Mouse (Mus musculus): ENCODE measurements at regions not wholly inside any gene's neighbourhood (a gene's known extent, or its start where the extent isn't known, plus 50 kb on each side); places are given as distances from the start of the nearest gene placed in this dataset.
A peak's percentile ranks its signal among the peaks of the same experiment; 100 is the strongest.

- DNase-seq (ENCODE audit: low spot score in 2 of 2), result no peak
Measured at GRCm38 (mm10) chr9:78881307-78881790, 266.0 kb downstream of the Cd109 start.

- DNase-seq (ENCODE audit: low spot score in 2 of 2), result no peak
Measured at GRCm38 (mm10) chr9:78903211-78903610, 287.9 kb downstream of the Cd109 start.

GRCm38 (mm10) chr9:78917336-78917735 lies 302.0 kb downstream of the Cd109 start:
- no peak for DNase-seq (ENCODE audit: low spot score in 2 of 2)

GRCm38 (mm10) chr9:78925977-78926593 lies 310.7 kb downstream of the Cd109 start:
- no peak for DNase-seq (ENCODE audit: low spot score in 2 of 2)

- DNase-seq (ENCODE audit: low spot score in 2 of 2), result peak in 1 of 2 experiments; percentile 6
Measured at GRCm38 (mm10) chr9:78941648-78942047, 326.3 kb downstream of the Cd109 start.

- DNase-seq (ENCODE audit: low spot score in 2 of 2), result no peak
Measured at GRCm38 (mm10) chr9:78964813-78965212, 349.5 kb downstream of the Cd109 start.

- no peak for DNase-seq (ENCODE audit: low spot score in 2 of 2)
Measured at GRCm38 (mm10) chr9:78965226-78965950, 350.0 kb downstream of the Cd109 start.

GRCm38 (mm10) chr9:78971731-78972130 lies 356.4 kb downstream of the Cd109 start:
- no peak for DNase-seq (ENCODE audit: low spot score in 2 of 2)

- peak; percentile 46 to 63 for DNase-seq (ENCODE audit: low spot score in 2 of 2)
Measured at GRCm38 (mm10) chr9:78983734-78984133, 368.4 kb downstream of the Cd109 start.

GRCm38 (mm10) chr9:78985184-78985864 lies 370.0 kb downstream of the Cd109 start:
- no peak for DNase-seq (ENCODE audit: low spot score in 2 of 2)

GRCm38 (mm10) chr9:78991310-78991709 lies 376.0 kb downstream of the Cd109 start:
- no peak for DNase-seq (ENCODE audit: low spot score in 2 of 2)

- no peak for DNase-seq (ENCODE audit: low spot score in 2 of 2)
Measured at GRCm38 (mm10) chr9:79001081-79001480, 385.7 kb downstream of the Cd109 start.

- no peak for DNase-seq (ENCODE audit: low spot score in 2 of 2)
Measured at GRCm38 (mm10) chr9:79001930-79002329, 386.6 kb downstream of the Cd109 start.

GRCm38 (mm10) chr9:79004296-79004980 lies 389.1 kb downstream of the Cd109 start:
- no peak for DNase-seq (ENCODE audit: low spot score in 2 of 2)

GRCm38 (mm10) chr9:79022291-79022690 lies 406.9 kb downstream of the Cd109 start:
- DNase-seq (ENCODE audit: low spot score in 2 of 2), result no peak

- DNase-seq (ENCODE audit: low spot score in 2 of 2), result no peak
Measured at GRCm38 (mm10) chr9:79028234-79028633, 412.9 kb downstream of the Cd109 start.

- no peak for DNase-seq (ENCODE audit: low spot score in 2 of 2)
Measured at GRCm38 (mm10) chr9:79029456-79029855, 414.1 kb downstream of the Cd109 start.

GRCm38 (mm10) chr9:79035677-79036076 lies 420.3 kb downstream of the Cd109 start:
- DNase-seq (ENCODE audit: low spot score in 2 of 2), result no peak

GRCm38 (mm10) chr9:79037054-79037453 lies 421.7 kb downstream of the Cd109 start:
- DNase-seq (ENCODE audit: low spot score in 2 of 2), result no peak

GRCm38 (mm10) chr9:79038971-79039370 lies 423.6 kb downstream of the Cd109 start:
- no peak for DNase-seq (ENCODE audit: low spot score in 2 of 2)

- no peak for DNase-seq (ENCODE audit: low spot score in 2 of 2)
Measured at GRCm38 (mm10) chr9:79044344-79044743, 429.0 kb downstream of the Cd109 start.

- DNase-seq (ENCODE audit: low spot score in 2 of 2), result peak; percentile 17 to 43
Measured at GRCm38 (mm10) chr9:79045314-79045713, 430.0 kb downstream of the Cd109 start.
